Mouse (Mus musculus) testis, postnatal 10 days (tissue): ENCODE measurements around the gene Crybb2.
A peak's percentile ranks its signal among the peaks of the same experiment; 100 is the strongest.

Experiments used
- DNase-seq: peaks from one replicate; pipeline ENCODE4 v3.0.0; 2021; ENCODE audit warnings: low spot score

Gene Crybb2

GRCm38 (mm10) chr5:113030082-113030481 lies 39.8 kb downstream of the Crybb2 start:
- DNase-seq, result no peak

DNA sequence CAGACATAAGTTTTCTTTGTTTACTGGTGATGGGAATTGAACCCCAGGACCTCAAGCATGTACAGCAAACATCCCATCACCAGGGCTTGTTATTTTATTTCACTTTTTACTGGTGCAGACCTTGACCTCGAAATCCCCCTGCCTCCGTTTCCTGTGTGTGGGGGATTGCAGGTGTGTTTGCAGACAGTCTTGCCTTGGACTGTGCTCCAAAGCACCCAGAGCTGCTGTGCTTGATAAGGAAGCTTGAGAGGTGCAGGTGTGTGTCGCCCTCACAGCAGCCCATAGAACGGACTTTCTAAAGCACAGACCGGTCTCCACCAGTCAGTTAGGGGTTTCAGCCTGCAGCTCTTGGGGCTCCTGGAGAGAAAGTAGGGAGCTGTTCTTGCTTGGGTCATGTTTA lies 43.2 kb downstream of the Crybb2 start:
- DNase-seq, result no peak

- peak; percentile 72 for DNase-seq
Observed at GRCm38 (mm10) chr5:113024154-113024764, 45.7 kb downstream of the Crybb2 start.

GRCm38 (mm10) chr5:113018190-113018589 lies 51.7 kb downstream of the Crybb2 start:
- no peak for DNase-seq

- no peak for DNase-seq
Observed at GRCm38 (mm10) chr5:113017004-113017403, 52.9 kb downstream of the Crybb2 start.

- peak; percentile 70 for DNase-seq
Observed at GRCm38 (mm10) chr5:113015236-113016061, 54.5 kb downstream of the Crybb2 start, which contains the start of gene Grk3. TSS of gene Grk3 (minus strand) at chr5:113015791.

DNA sequence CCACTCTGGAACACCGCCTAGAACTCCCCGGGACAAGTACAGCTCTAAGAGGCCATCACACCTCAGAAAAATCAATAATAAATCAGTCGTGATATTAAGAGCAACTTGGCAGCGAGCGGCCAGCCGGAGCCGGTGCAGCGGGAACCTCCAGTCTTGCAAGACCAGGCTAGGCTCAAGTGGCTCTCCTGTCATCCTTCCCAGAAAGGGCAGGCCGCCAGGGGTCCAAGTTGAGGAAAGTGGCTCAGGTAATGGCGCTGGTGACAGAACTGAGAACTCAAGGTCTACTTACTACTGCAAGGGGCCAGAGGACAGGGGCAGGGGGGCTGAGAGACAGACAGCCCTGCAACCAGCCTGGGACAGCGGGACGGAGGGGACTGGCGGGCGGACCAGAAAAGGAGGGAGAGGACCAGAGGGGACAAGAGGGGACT lies 55.1 kb downstream of the Crybb2 start:
- DNase-seq, result peak; percentile 53

DNA sequence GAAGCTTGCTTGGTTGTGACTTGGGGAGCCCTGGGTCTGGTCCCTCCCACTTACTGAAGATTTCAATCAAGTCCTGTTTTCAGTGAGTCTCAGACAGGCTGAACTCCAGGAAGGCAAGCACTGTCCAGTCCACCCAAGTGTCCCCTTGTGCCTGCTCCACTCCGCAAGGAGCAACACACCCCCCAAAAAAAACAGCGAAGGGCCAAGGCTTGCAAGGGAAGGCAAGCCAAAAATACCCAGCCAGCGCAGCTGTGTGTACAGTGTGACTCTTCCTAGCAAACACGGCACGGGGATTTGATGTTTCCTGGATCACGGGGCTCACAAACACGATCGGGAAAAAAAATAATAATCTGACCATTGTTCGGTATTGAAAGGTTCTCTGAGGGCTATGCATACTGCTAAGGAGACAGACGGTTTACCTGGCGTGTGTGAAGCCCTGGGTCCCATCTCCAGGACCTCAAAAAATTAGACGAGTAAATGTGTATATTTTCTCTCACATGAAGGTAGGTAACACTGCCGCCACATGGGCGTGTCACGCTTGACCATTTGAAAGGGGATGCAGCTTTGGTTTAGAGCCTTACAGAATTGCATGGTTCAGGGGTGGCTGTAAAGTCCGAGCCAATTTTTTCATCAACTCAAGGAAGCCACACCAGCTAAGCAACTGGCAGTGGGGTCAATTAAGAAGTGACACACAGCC lies 55.7 kb downstream of the Crybb2 start:
- DNase-seq, result no peak

DNA sequence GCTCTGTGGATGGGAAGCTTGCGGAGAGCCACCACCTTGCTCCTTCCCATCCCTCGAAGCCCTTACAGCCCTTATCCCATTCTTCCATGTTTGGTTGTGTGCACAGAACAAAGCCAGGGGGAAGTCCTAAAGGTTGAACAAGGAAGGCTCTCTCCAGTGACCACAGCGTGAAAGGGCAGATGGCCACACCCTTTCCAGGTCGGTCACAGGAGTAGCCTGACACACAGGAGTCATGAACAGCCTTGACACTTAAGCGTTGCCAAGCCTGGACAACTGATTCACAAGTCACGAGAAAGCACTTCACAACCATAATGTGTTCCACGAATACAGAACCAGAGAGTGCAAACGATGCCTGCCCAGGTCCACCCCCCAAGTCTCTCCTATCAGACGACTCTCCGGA lies 58.0 kb downstream of the Crybb2 start:
- no peak for DNase-seq

GRCm38 (mm10) chr5:113009183-113009820 lies 60.6 kb downstream of the Crybb2 start:
- DNase-seq, result no peak

DNA sequence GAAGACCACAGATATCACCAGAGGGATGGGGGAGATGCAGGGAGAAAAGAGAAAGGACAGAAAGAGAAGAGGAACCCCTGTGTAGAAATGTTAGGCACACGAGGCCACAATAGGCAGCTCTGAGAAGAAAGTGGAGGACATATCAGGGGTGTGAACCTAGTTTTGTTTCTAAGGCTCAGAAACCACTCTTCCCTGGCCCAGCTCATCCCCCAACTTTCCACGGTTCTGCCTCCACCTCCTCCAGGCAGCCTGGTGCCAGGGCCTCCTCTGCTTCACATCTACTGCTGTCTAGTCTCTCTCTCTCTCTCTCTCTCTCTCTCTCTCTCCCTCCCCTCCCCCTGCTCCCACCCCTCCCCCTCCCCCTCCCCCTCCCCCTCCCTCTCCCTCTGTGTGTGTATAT lies 61.4 kb downstream of the Crybb2 start:
- DNase-seq, result no peak
